Mouse (Mus musculus) spleen, adult 2 months (tissue): ENCODE data around the gene Map4k3.

Source experiments
- CTCF ChIP-seq: fragments of 200-500 bp; IDR thresholded peaks from 2 replicates; pipeline ENCODE4 v1.5.1; 2011; ENCODE audit warnings: mild to moderate bottlenecking, inconsistent platforms; ENCODE audit not compliant: insufficient read depth, insufficient read length, insufficient replicate concordance; ENCODE audit errors: extremely low read depth
- POLR2A ChIP-seq: fragments of 200-500 bp; IDR thresholded peaks from 2 replicates; pipeline ENCODE4 v1.6.1; 2011; ENCODE audit warnings: low read depth, low read length, inconsistent platforms

DNA sequence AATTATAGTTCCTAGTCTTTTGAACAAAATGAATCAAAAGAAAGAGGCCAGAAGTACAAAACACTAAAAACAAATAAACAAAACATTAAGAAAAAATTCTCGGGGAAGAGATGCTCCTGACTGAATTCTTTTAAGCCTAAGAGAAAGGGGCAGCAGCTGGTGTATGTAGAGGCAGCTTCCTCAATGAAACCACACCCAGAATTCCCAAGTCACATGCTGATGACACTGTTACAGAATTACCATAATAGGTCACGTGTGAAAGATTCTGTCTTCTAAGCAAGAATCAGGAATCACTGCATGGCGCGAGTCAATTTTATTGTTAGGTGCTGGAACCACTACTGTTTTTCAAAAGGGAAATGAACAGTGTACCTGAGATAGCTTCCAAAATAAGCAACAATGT is 64.7 kb downstream of the Map4k3 start:
- no peak for TF ChIP-seq CTCF
- no peak for TF ChIP-seq POLR2A
